Mouse (Mus musculus): ENCODE measurements around the gene Gabbr2.

The Gabbr2 gene

DNA sequence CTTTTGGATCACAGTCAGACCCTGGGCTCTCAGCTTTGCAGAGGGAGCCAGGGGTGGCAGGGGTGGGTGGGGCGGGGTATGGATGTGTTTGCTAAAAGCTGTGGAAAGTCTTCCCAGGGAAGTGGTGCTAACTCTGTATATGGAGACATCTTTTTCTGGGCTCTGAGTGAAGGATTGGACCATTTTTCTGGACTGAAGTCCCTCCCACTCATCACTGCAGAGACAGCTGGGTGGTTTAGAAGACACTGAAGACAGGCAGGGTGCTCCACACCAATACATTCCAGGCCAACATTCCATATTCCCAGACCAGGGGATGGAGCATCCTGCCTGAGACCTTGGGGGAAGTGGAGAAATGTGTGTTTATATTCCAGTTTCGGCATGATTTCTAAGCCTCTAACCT, 125.6 kb downstream of the Gabbr2 start:
- DNase-seq (ENCODE audit: low read depth), result no peak

GRCm38 (mm10) chr4:46863721-46864120, 128.0 kb downstream of the Gabbr2 start:
- DNase-seq (ENCODE audit: low read depth), result no peak

DNA sequence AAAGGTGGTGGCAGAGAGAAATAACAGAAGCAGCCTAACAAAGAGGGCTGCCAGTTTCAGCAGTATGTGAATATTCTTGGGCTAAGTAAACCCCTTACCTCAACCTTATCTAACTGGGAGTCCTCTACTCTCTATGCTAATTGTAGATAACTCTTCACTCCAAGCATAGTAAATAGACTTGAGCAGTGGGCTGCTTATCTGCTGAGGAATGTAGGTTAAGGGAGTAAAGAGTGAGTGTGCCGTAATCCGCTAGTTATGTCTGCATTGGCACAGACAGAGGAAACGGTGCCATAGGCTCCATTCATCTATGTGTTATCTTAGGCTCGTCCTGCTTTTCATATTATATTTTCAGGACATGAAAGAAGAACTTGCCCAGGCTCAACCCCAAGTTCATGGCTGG, 129.0 kb downstream of the Gabbr2 start:
- no peak for DNase-seq (ENCODE audit: low read depth)

- DNase-seq (ENCODE audit: low read depth), result no peak
These were observed 131.1 kb downstream of the Gabbr2 start for GRCm38 (mm10) chr4:46860586-46860985.

DNA sequence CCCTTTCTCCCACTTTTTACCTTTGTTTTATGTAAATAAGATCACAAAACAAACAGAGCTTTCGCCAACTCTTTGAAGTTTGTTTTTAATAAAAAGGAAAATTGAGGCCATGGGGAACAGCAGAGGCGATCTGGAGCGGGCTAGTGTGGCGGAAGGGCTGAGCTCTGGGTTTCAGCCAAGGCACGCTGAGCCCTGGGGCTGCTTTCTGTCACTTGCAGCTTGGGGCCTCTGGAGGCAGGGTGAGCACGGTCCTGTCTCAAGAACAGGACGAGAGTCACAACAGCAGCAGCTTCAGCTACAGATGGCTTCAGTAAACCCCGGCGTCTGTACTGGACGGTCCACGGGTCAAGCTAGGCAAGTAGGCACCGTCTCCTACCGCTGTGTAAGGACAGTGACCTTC, 132.8 kb downstream of the Gabbr2 start:
- no peak for DNase-seq (ENCODE audit: low read depth)

- no peak for DNase-seq (ENCODE audit: low read depth)
These were observed 135.5 kb downstream of the Gabbr2 start for GRCm38 (mm10) chr4:46856145-46856544.

DNA sequence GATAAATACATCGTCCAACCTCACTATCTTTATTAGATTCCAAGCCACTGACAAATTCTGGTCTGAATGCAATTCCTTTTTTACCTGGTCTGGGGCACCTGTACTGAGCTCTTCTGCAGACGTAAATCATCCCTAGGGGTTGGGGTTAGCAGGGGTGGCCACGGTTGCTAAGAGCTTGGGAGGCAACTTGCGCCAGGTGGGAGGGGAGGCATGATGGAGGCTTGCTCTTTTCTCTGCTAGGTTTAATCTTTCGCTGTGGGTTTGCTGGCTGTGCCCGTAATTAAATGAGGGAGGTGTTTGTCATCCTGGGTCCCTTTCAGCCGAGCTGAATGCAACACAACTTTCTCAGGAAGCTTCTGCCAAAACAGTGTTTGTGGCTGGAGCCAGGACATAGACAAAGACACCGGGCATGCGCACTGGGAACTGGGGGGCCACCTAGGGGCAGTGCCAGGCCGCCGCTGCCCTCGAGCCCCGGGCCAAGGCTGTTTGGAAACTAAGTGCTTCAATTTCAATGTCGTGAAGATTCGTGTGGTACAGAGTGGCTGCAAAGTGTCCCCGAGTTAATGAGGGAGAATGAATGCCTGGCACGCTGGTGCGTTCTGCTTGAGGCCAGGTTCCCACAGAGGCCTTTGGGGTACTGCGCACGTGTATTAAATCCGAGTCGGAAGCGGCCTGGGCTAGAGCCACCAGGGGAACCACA, 136.8 kb downstream of the Gabbr2 start:
- DNase-seq (ENCODE audit: low read depth), result no peak

DNA sequence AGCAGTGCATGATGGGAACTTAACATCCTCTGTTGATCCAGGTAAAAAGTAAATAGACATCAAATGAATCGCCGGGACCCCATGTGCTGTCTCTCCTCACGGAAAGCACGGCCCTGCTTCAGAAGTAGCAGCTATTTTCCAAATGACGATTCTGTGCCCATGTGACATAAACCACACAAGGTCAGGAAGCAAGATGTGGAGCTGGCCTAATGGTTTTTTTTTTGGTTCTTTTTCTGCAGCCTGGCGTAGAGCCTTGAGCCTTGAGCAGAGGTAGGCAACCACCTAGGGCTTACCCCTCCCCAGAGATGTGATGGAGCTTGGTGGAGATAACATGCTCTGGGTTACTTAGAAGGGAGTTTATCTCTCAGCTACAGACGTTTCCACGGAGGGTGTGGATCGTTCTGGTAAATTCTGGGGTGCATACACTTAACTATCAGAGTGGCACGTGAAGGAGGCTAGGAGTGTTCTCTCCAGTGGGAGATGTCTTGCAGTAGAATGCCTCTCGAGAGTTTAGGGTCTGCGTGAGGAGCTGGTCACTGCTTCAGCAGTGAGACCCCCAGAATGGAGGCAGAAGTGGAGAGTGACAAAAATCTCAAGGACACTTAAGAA, 137.7 kb downstream of the Gabbr2 start:
- DNase-seq (ENCODE audit: low read depth), result no peak

- no peak for DNase-seq (ENCODE audit: low read depth)
These were observed 143.9 kb downstream of the Gabbr2 start for GRCm38 (mm10) chr4:46847745-46848144.

DNA sequence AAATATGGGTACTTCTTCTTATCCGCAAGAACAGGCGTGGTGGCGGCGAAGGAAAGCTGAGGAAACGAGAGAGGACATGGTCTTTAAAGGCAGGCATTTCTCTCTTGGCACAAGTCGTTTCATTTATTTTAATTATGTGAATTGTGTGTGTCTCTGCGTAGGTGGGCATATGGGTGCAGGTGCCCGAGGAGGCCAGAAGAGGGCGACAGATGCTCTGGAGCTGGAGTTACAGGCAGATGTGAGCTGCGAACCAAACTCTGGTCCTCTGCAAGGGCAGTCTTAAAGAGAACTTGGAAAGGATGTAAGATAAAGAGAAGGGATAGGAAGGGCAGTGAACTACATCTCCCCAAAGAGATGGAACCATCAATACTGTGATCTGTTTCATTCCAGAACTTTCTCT, 145.3 kb downstream of the Gabbr2 start:
- DNase-seq (ENCODE audit: low read depth), result no peak

DNA sequence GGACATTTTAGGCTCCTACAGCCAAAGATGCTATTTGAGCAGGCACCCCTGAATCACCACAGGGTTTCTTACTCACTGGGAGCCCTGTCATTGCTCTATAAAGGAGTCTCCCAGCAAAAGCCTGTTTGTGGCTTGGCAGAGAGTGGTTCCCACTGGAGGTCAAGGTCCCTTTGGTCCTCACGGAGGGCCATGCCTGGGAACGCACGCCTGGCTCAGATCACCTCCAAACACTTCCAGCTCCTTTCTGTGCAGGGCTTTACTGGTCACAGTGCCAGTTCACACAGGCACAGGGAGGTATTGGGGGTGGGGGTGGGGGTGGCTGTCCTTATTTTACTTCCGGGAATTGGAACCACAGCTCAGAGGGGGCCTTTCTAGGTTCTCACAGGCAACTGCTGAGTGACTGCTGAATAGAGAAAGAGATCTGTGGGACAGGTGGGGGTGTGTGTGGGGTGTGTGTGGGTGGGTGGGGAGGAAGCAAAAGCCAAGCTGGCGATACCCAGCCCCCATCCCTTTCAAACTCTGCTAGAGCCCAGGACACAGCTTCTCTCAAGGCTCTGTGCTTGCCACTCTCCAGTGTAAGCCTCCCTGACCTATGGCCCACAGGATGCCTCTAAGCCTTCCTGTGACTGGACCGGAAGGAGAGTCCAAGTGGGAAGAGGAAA, 146.6 kb downstream of the Gabbr2 start:
- DNase-seq (ENCODE audit: low read depth), result no peak

DNA sequence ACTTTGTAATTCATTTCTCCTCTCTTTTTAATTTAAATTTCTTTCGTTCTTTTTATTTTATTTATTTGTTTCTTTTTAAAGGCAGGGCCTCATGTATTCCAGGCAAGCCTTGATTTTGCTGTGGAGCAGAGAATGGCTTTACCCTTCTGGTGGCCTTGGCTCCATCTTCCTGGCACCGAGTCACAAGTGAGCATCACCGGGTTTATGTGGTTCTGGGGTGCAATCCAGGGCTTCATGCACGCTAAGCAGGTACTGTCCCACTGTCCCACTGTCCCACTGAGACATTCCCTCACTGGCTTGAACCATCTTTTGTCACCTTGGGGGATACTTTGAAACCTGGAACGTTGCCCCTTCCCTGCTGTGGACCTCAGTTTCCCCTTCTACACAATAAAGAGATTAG, 147.1 kb downstream of the Gabbr2 start:
- DNase-seq (ENCODE audit: low read depth), result no peak

GRCm38 (mm10) chr4:46842596-46842995, 149.1 kb downstream of the Gabbr2 start:
- no peak for DNase-seq (ENCODE audit: low read depth)

DNA sequence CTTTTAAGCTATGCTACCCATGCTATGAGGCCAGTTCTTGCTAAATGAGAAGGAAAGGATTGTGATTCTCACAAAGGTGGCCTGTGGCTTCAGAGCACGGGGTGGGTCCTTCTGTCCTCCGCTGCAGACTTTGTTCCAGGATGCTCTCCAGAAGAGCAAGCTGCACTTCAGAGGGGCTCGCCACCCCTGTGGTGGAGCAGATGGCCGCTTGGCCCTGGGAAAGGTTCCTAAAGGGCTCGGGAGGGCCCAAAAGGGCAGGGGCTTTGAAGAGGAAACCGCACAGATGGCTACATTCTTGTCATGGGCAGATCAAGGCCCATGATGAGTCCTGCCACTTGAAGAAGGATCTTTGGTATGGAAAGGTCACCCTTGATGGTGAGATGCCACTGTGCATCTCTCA, 151.5 kb downstream of the Gabbr2 start:
- DNase-seq (ENCODE audit: low read depth), result no peak

DNA sequence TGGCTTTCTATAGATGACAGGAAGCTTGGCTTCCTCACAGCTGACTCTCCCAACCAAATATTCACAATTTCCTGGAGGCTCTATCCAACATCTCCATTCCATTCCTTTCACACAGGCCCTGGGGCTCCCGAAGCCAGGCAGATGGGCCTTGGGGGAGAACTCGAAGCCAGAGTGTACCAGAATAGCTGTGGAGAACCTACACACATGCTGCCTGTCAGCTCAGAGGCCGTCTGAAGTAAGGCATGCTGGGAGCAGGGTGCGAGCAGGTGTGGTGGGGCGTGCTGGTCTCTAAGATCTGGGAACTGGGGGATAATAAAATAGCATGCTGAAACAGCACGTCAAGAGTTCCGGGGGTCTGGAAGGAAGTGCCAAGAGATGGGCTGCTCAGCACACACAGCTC, 154.3 kb downstream of the Gabbr2 start:
- DNase-seq (ENCODE audit: low read depth), result no peak

GRCm38 (mm10) chr4:46836065-46836464, 155.6 kb downstream of the Gabbr2 start:
- DNase-seq (ENCODE audit: low read depth), result no peak

GRCm38 (mm10) chr4:46835064-46835463, 156.6 kb downstream of the Gabbr2 start:
- DNase-seq (ENCODE audit: low read depth), result no peak

GRCm38 (mm10) chr4:46832834-46833544, 158.7 kb downstream of the Gabbr2 start:
- peak; percentile 9 for DNase-seq (ENCODE audit: low read depth)

DNA sequence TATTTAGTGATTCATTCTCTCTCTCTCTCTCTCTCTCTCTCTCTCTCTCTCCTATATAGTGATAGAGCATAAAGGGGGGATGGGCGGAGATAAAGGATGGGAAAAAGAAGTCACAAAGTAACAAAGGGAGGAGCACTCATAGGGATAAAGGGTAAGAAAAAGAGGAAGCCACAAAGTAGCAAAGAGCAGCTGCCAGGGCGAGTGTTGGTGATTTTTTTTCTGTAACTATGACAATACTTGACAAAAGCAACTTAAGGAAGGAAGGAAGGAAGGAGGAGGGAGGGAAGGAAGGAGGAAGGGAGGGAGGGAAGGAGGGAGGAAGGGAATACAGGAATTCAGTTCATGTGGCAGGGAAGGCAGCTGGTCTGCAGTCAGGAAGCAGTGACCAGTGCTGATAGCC, 162.0 kb downstream of the Gabbr2 start:
- DNase-seq (ENCODE audit: low read depth), result no peak

DNA sequence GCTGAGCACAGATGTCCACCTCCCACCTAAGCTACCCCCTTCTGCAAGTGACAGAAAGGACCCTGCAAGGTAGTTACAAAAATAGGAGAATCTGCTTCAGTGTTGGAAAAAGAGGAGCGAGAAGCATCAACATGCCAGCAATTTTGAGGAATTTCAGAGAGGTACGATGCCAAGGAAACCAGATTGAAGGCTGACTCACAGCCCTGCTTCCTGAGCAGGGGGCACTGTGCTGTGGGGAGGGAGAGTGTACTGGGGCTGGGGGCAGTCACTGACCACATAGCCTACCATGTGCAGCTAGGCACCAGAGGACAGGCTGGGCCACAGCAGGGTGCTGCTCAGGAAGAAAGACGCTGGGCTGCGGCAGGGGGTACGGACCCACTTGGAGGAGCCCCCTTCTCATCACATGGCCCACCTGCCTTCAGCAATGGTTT, 163.5 kb downstream of the Gabbr2 start:
- no peak for DNase-seq (ENCODE audit: low read depth)

- DNase-seq (ENCODE audit: low read depth), result no peak
These were observed 164.2 kb downstream of the Gabbr2 start for GRCm38 (mm10) chr4:46827471-46827870.

- DNase-seq (ENCODE audit: low read depth), result no peak
These were observed 165.7 kb downstream of the Gabbr2 start for GRCm38 (mm10) chr4:46825846-46826529.

Data from naive thymus-derived CD4-positive, alpha-beta T cell, adult 2 months (primary cell).